25 mouse cellular contexts compared by ENCODE assay signal in the genomic region with DNA sequence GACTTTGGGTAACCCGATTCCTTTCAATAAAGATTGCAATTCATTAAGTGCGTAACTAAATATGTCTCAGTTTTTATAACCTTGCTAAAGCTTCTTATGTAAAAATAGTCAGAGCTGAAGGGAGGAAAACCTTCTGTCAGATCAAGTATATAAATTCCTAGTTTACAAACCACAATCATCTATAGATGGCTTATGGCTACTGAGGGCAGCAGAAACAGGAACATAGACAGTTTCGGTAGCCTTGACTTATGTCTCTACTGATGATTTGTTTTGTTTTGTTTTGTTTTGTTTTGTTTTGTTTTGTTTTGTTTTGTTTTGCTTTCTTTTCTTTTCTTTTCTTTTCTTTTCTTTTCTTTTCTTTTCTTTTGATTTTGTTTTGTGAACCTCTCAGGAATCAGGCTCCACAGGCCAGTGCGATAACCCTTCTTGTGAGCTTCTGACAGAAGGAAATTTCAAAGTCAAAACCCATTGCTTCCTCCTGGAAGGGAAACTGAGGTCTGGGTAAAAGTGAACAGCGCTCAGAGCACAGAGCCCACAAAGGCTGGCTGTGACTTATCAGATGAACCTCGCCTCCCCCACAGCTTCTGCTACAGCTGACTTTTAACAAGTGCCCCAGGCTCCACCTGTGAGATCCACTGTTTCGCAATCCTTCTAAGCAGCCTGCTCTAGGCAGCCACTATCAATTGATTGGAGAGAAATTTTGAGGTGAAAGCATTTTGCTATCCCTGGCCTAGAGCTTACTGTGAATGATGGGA.
DNase-seq lines count a peak whose midpoint lies in the region; ATAC-seq and TF ChIP-seq lines count a peak whose summit lies in the region.
"Had no signal": no experiment of that assay in that cellular context is flagged by ENCODE, and none has a peak within 500 bp of the region (broad histone marks: within the 10 kb centered on the region; RNA-seq: fewer than 3 reads in every experiment).

No protein-coding gene starts in this region.

- no peak overlapping the region for H3K9ac ChIP-seq in liver, postnatal 0 days (replicated peaks)
- H3K9ac ChIP-seq: embryonic facial prominence, embryonic 13.5 days; forebrain, embryonic 13.5 days; hindbrain, embryonic 13.5 days; intestine, embryonic 15.5 days had no signal

- H3K27me3 ChIP-seq in liver, postnatal 0 days (ENCODE audit: insufficient read depth, low read length) = no peaks in the 10 kb centered on the region
- H3K27me3 ChIP-seq: embryonic facial prominence, embryonic 13.5 days; forebrain, embryonic 13.5 days; hindbrain, embryonic 13.5 days; intestine, embryonic 15.5 days had no signal

- no peak for TF ChIP-seq EP300 in liver, postnatal 0 days (IDR thresholded peaks at IDR 0.05; ENCODE audit: low read depth)

- WGBS in liver, postnatal 0 days (ENCODE audit: insufficient replicate concordance) = 48% methylated on average over 7 of the region's 7 CpGs

- no peak for TF ChIP-seq CTCF in liver, postnatal 0 days (IDR thresholded peaks at IDR 0.05; ENCODE audit: low read depth)

- no peaks in the 10 kb centered on the region for H3K4me1 ChIP-seq in liver, postnatal 0 days (ENCODE audit: insufficient read depth)
- H3K4me1 ChIP-seq: embryonic facial prominence, embryonic 13.5 days; forebrain, embryonic 10.5 days; forebrain, embryonic 13.5 days; hindbrain, embryonic 10.5 days; hindbrain, embryonic 13.5 days; intestine, embryonic 15.5 days had no signal

- no peaks in the 10 kb centered on the region for H3K36me3 ChIP-seq in liver, postnatal 0 days (replicated peaks; ENCODE audit: insufficient read depth, low read length)
- H3K36me3 ChIP-seq: embryonic facial prominence, embryonic 13.5 days; forebrain, embryonic 10.5 days; hindbrain, embryonic 10.5 days; hindbrain, embryonic 13.5 days; intestine, embryonic 15.5 days had no signal

- no peak overlapping the region for H3K4me2 ChIP-seq in liver, postnatal 0 days (ENCODE audit: low read depth, low read length)
- H3K4me2 ChIP-seq: embryonic facial prominence, embryonic 13.5 days; forebrain, embryonic 13.5 days; heart, embryonic 11.5 days; hindbrain, embryonic 13.5 days; intestine, embryonic 15.5 days had no signal

- H3K9me3 ChIP-seq in liver, postnatal 0 days (ENCODE audit: low read length) = no peaks in the 10 kb centered on the region
- H3K9me3 ChIP-seq: embryonic facial prominence, embryonic 13.5 days; forebrain, embryonic 10.5 days; forebrain, embryonic 13.5 days; hindbrain, embryonic 10.5 days; hindbrain, embryonic 13.5 days; intestine, embryonic 15.5 days had no signal

- ATAC-seq in liver, postnatal 0 days = no peak
- peak; percentile 84 for ATAC-seq in common myeloid progenitor, adult 5-6 weeks (replicated peaks; ENCODE audit: low read depth, poor library complexity, severe bottlenecking)
- peak; percentile 72 for ATAC-seq in megakaryocyte, adult 5-6 weeks (ENCODE audit: poor library complexity, severe bottlenecking)
- ATAC-seq: CD4-positive, CD25-positive, alpha-beta regulatory T cell, adult 4 months; forebrain, embryonic 13.5 days; forebrain, embryonic 16.5 days; hindbrain, embryonic 16.5 days; intestine, embryonic 15.5 days had no signal

- H3K27ac ChIP-seq in liver, postnatal 0 days (ENCODE audit: low read depth) = no peak overlapping the region
- H3K27ac ChIP-seq: embryonic facial prominence, embryonic 13.5 days; forebrain, embryonic 10.5 days; forebrain, embryonic 13.5 days; hindbrain, embryonic 10.5 days; hindbrain, embryonic 13.5 days; intestine, embryonic 15.5 days had no signal

- no peak overlapping the region for H3K4me3 ChIP-seq in liver, postnatal 0 days (ENCODE audit: low read depth, low read length)
- H3K4me3 ChIP-seq: embryonic facial prominence, embryonic 13.5 days; forebrain, embryonic 10.5 days; forebrain, embryonic 13.5 days; hindbrain, embryonic 10.5 days; hindbrain, embryonic 13.5 days; intestine, embryonic 15.5 days had no signal

- peak; percentile 8 for DNase-seq in liver
- no peak for DNase-seq in liver, postnatal 0 days
- DNase-seq in neural tube, embryonic 10.5 days (ENCODE audit: extremely low spot score, low spot score) = no peak
- no peak for DNase-seq in embryo, embryonic 9.5 days (ENCODE audit: extremely low spot score)
- DNase-seq: adrenal gland, adult 2 months; adrenal gland, postnatal 14 days; cerebellum, adult 11 months; cerebellum, adult 2 months; cerebellum, adult 9-11 months; cerebellum, postnatal 25 days; gastrocnemius, postnatal 10 days; gastrocnemius, postnatal 36 days; heart, adult 11 months had no signal
